Mouse (Mus musculus) gastrocnemius, postnatal 25 days (tissue): Measurements from ENCODE around the gene Memo1. TPM values are rescaled to one million over a fixed set of nuclear protein-coding genes. Genes with fewer than 3 reads are reported as not detected.
"Not testable (repeated sequence)": the region's sequence is repeated elsewhere in the genome, so short reads cannot be mapped to it uniquely, and the experiment has no call there.

Experiments
- DNase-seq: peaks from one replicate; pipeline ENCODE4 v3.0.0; 2022
- long read RNA-seq, 2 experiments: library from polyadenylated mRNA; stranded (forward); transcript quantifications; one replicate each; pipeline ENCODE4 v2.0.0; 2021
- total RNA-seq, 2 experiments: library from RNA; stranded (reverse); gene quantifications; 1 replicate in 1 of 2; 2 replicates in 1 of 2; pipeline ENCODE4 v1.2.3; 2021

The Memo1 gene
- total RNA-seq = 10 to 100 TPM; 50.8 to 58.1 TPM
- long read RNA-seq, experiment 1, transcript Memo1-210 (9 exons, 3,163 nt) = major isoform, 17 of 46 reads
- long read RNA-seq, experiment 1, partial matches to known transcripts = 0 of 46 reads
- long read RNA-seq, experiment 1, other reads (novel, unspliced or antisense) = 29 of 46 reads
- long read RNA-seq, experiment 2, transcript Memo1-210 (9 exons, 3,163 nt) = major isoform, 26 of 46 reads
- long read RNA-seq, experiment 2, partial matches to known transcripts = 1 of 46 reads
- long read RNA-seq, experiment 2, other reads (novel, unspliced or antisense) = 18 of 46 reads

- DNase-seq = peak; percentile 87
Measured at GRCm38 (mm10) chr17:74295026-74295970, at the start of gene Memo1. Gene Memo1, minus strand, starts transcription at chr17:74295521.

GRCm38 (mm10) chr17:74341151-74341550 is 45.8 kb upstream of the Memo1 start:
- DNase-seq = no peak

GRCm38 (mm10) chr17:74338937-74339804 is 43.9 kb upstream of the Memo1 start, which contains the start of gene Spast:
Gene Spast, plus strand, starts transcription at chr17:74338987.
- DNase-seq = peak; percentile 68

GRCm38 (mm10) chr17:74338225-74338931 is 43.1 kb upstream of the Memo1 start:
- DNase-seq = peak; percentile 94

GRCm38 (mm10) chr17:74331049-74331676 is 35.8 kb upstream of the Memo1 start:
- DNase-seq = no peak

GRCm38 (mm10) chr17:74328146-74328545 is 32.8 kb upstream of the Memo1 start:
- DNase-seq = not testable (repeated sequence)

GRCm38 (mm10) chr17:74327195-74327594 is 31.9 kb upstream of the Memo1 start:
- not testable (repeated sequence) for DNase-seq

GRCm38 (mm10) chr17:74323844-74324243 is 28.5 kb upstream of the Memo1 start, which contains the start of gene Dpy30:
Gene Dpy30, minus strand, starts transcription at chr17:74323944.
- DNase-seq = no peak

GRCm38 (mm10) chr17:74322400-74323054 is 27.2 kb upstream of the Memo1 start:
- DNase-seq = no peak

GRCm38 (mm10) chr17:74318721-74319120 is 23.4 kb upstream of the Memo1 start:
- DNase-seq = no peak

GRCm38 (mm10) chr17:74316309-74316863 is 21.1 kb upstream of the Memo1 start:
- peak; percentile 89 for DNase-seq

GRCm38 (mm10) chr17:74315445-74316308 is 20.4 kb upstream of the Memo1 start:
- no peak for DNase-seq

GRCm38 (mm10) chr17:74306021-74306420 is 10.7 kb upstream of the Memo1 start:
- DNase-seq = no peak

- DNase-seq = no peak
Measured at GRCm38 (mm10) chr17:74305616-74306015, 10.3 kb upstream of the Memo1 start.

GRCm38 (mm10) chr17:74304060-74304459 is 8.7 kb upstream of the Memo1 start:
- DNase-seq = no peak

GRCm38 (mm10) chr17:74300089-74300488 is 4.8 kb upstream of the Memo1 start:
- DNase-seq = no peak

GRCm38 (mm10) chr17:74296991-74297390 is 1.7 kb upstream of the Memo1 start:
- DNase-seq = not testable (repeated sequence)

- no peak for DNase-seq
Measured at GRCm38 (mm10) chr17:74296076-74296823, 929 bp upstream of the Memo1 start.
